Mouse (Mus musculus) lung, postnatal 0 days (tissue): ENCODE data around the gene Vsig10l. TPM values are rescaled to one million over a fixed set of nuclear protein-coding genes. Genes with fewer than 3 reads are reported as not detected.

Source experiments
- ATAC-seq: fragments of 200-750 bp; cut with Nextera tagmentation; 2 replicates; pipeline ENCODE4 v1.8.0; 2017; ENCODE audit warnings: moderate library complexity
- DNase-seq: peaks from one replicate; pipeline ENCODE4 v3.0.0-alpha.2; 2016; ENCODE audit warnings: low spot score
- H3K27ac ChIP-seq: fragments of 300-500 bp; sonication (generic); 2 replicates; pipeline ENCODE4 v1.5.1; 2014; ENCODE audit warnings: antibody characterized with exemption, mild to moderate bottlenecking, low read length, mixed read lengths
- H3K27me3 ChIP-seq: fragments of 300-500 bp; sonication (generic); replicated peaks from 2 replicates; pipeline ENCODE4 v1.6.1; 2014; ENCODE audit warnings: low read length, mixed read lengths; ENCODE audit not compliant: insufficient read depth
- H3K36me3 ChIP-seq: fragments of 300-500 bp; sonication (generic); 2 replicates; pipeline ENCODE4 v1.6.1; 2014; ENCODE audit warnings: low read length, mixed read lengths; ENCODE audit not compliant: insufficient read depth
- H3K4me1 ChIP-seq: fragments of 300-500 bp; sonication (generic); 2 replicates; pipeline ENCODE4 v1.6.1; 2014; ENCODE audit warnings: antibody characterized with exemption, low read depth, low read length, mixed read lengths; ENCODE audit not compliant: insufficient read depth
- H3K4me2 ChIP-seq: fragments of 300-500 bp; sonication (generic); replicated peaks from 2 replicates; pipeline ENCODE4 v1.6.1; 2014; ENCODE audit warnings: low read depth, mild to moderate bottlenecking, low read length, moderate library complexity, mixed read lengths
- H3K4me3 ChIP-seq: fragments of 300-500 bp; sonication (generic); 2 replicates; pipeline ENCODE4 v1.5.1; 2014; ENCODE audit warnings: low read depth, low read length
- H3K9ac ChIP-seq: fragments of 300-500 bp; sonication (generic); replicated peaks from 2 replicates; pipeline ENCODE4 v1.6.1; 2014; ENCODE audit warnings: low read depth, mild to moderate bottlenecking
- H3K9me3 ChIP-seq: fragments of 300-500 bp; sonication (generic); 2 replicates; pipeline ENCODE4 v1.6.1; 2016; ENCODE audit warnings: low read length, mixed read lengths
- CTCF ChIP-seq: IDR thresholded peaks from 2 replicates; pipeline ENCODE4 v1.5.1; 2016; ENCODE audit warnings: antibody characterized with exemption, mild to moderate bottlenecking
- EP300 ChIP-seq: IDR thresholded peaks from 2 replicates; pipeline ENCODE4 v1.6.1; 2016; ENCODE audit warnings: antibody characterized with exemption, mild to moderate bottlenecking, control low read depth
- WGBS: fragments of 180-500 bp; shearing (Covaris S2); extraction: QIAGEN DNeasy Blood & Tissue Kit; methylation state at CpG from one replicate; pipeline ENCODE4 v1.1.7; 2014; 5-methylcytosine and 5-hydroxymethylcytosine counted together
- polyA plus RNA-seq: library from polyadenylated mRNA; unstranded; fragments of >200 nt; fragmentation: Nextera tagmentation; extraction: Ambion mirVana; gene quantifications from 2 replicates; pipeline ENCODE4 v1.2.1, GENCODE M21; 2015

Vsig10l gene
- polyA plus RNA-seq, 1 experiment from 2014 or later: 5.0 TPM

DNA sequence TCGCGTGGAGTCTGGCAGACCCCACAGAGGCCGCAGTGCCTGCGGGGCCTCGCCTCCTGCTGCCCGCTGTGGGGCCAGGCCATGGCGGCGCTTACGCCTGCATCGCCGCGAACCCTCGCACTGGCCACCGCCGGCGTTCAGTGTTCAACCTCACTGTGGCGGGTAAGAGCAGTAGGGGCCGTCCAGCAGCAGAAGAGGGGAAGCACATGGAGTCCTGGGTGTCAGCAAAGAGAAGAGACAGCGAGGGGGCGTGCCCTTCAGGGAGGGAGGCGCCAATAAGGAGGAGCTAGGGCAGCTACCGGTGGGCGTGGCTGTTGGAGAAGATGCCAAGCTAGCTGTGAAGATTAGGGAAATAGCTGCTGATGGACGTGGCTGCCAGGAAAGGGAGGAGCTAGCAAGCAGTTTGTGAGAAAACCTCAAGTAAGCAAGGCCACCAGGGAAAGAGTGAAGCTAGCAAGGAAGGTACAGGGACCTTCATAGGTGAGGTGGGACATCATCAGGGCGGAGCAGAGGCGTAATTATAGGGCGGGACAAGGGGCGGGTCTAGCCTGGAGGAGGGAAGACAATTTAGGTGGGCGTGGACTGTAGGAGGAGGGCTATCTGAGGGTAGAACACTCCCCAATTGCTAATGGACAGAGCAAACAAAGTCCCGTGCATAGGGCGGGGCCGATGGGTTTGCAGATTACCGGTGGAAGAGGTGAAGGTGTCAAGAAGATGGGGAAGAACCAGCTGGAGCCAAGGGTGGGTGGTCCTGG lies 2.6 kb downstream of the Vsig10l start:
- no peaks in the 10 kb centered on the region for H3K9me3 ChIP-seq
- peak overlapping the region; percentile 47 for H3K27ac ChIP-seq
- no peaks in the 10 kb centered on the region for H3K36me3 ChIP-seq
- TF ChIP-seq EP300: no peak
- no peak; the same call in 1 of the 2 replicates for TF ChIP-seq CTCF
- H3K9ac ChIP-seq: peak overlapping the region; percentile 23; the same call in 1 of the 2 replicates
- ATAC-seq (peak; percentile 89), DNase-seq (peak; percentile 98)
- H3K4me2 ChIP-seq: peak overlapping the region; percentile 89
- peaks cover 7% of the 10 kb centered on the region; the same call in 1 of the 2 replicates for H3K4me1 ChIP-seq
- WGBS: under 1% methylated on average over 33 of the region's 33 CpGs
- H3K27me3 ChIP-seq: 0 out of 2 replicates have a peak, but pooled peaks cover 4% of the 10 kb centered on the region
- H3K4me3 ChIP-seq: peak overlapping the region; percentile 57

- peak overlapping the region; percentile 89 for H3K4me2 ChIP-seq
- peaks cover 7% of the 10 kb centered on the region; the same call in 1 of the 2 replicates for H3K4me1 ChIP-seq
- peak overlapping the region; percentile 47 for H3K27ac ChIP-seq
- H3K36me3 ChIP-seq: no peaks in the 10 kb centered on the region
- ATAC-seq: peak; percentile 75
- 1% methylated on average over 32 of the region's 33 CpGs for whole genome bisulfite sequencing
- H3K4me3 ChIP-seq: peak overlapping the region; percentile 57
- no peaks in the 10 kb centered on the region for H3K9me3 ChIP-seq
- DNase-seq: peak; percentile 92
- 0 out of 2 replicates have a peak, but pooled peaks cover 4% of the 10 kb centered on the region for H3K27me3 ChIP-seq
- no peak for TF ChIP-seq EP300
- peak; percentile 97 for TF ChIP-seq CTCF
- peak overlapping the region; percentile 9; the same call in 1 of the 2 replicates for H3K9ac ChIP-seq
Measured at GRCm38 (mm10) chr7:43466099-43466694, 3.2 kb downstream of the Vsig10l start.

DNA sequence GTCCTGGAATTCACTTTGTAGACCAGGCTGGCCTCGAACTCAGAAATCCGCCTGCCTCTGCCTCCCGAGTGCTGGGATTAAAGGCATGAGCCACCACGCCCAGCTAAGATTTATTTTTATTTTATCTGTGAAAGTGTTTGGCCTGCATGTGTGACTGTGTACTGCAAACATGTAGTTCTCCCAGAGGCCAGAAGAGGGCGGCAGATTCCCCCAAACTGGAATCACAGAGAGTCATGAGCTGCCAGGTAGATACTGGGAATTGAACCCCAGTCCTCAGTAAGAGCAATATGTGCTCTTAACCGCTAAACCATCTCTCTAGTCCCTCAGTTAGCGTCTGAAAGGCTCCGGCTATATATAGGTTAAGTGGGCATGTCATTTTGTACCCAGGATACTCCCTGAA lies 7.4 kb downstream of the Vsig10l start:
- no peaks in the 10 kb centered on the region for H3K36me3 ChIP-seq
- DNase-seq: peak; percentile 26
- 40% methylated on average over 8 of the region's 8 CpGs for WGBS
- H3K9me3 ChIP-seq: no peaks in the 10 kb centered on the region
- H3K27me3 ChIP-seq: no peaks in the 10 kb centered on the region
- H3K4me1 ChIP-seq: no peaks in the 10 kb centered on the region
- H3K4me3 ChIP-seq: no peak overlapping the region
- TF ChIP-seq EP300 (no peak), CTCF (peak; percentile 64)
- no peak overlapping the region for H3K9ac ChIP-seq
- H3K27ac ChIP-seq: no peak overlapping the region
- ATAC-seq: no peak
- H3K4me2 ChIP-seq: no peak overlapping the region

- TF ChIP-seq EP300 (no peak), CTCF (peak; percentile 51)
- no peaks in the 10 kb centered on the region for H3K36me3 ChIP-seq
- ATAC-seq: peak; percentile 48
- no peak overlapping the region for H3K9ac ChIP-seq
- WGBS: 10% methylated on average over 22 of the region's 23 CpGs
- no peak overlapping the region for H3K4me3 ChIP-seq
- 0 out of 2 replicates have a peak, but pooled peaks cover 7% of the 10 kb centered on the region for H3K27me3 ChIP-seq
- H3K27ac ChIP-seq: no peak overlapping the region
- no peaks in the 10 kb centered on the region for H3K4me1 ChIP-seq
- no peaks in the 10 kb centered on the region for H3K9me3 ChIP-seq
- peak; percentile 27 for DNase-seq
- H3K4me2 ChIP-seq: no peak overlapping the region
Measured at GRCm38 (mm10) chr7:43475706-43476105, 12.8 kb downstream of the Vsig10l start.

DNA sequence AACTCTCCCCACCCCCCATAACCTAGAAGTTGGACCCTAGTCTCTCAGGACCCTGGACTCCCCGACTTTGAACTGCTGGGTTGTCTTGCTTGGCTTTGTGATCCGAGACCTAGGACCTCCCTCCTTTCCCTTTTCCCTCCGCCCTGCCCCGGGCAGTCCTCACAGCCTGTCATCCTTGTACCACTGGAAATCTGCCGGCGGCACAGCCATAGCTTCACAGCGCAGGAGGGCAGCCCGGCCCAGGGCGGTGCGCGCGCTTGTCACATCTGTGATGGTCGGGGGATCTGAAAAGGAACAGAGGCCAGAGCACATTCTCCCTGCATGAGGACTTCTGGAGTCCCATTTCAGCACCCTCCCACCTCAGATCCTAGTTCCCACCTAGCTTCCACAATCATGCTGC lies 13.4 kb downstream of the Vsig10l start:
- 0 out of 2 replicates have a peak, but pooled peaks cover 7% of the 10 kb centered on the region for H3K27me3 ChIP-seq
- H3K4me3 ChIP-seq: no peak overlapping the region
- no peak for DNase-seq
- H3K36me3 ChIP-seq: no peaks in the 10 kb centered on the region
- TF ChIP-seq EP300: no peak
- TF ChIP-seq CTCF: no peak
- H3K9ac ChIP-seq: no peak overlapping the region
- no peaks in the 10 kb centered on the region for H3K4me1 ChIP-seq
- H3K9me3 ChIP-seq: no peaks in the 10 kb centered on the region
- no peak overlapping the region for H3K27ac ChIP-seq
- no peak overlapping the region for H3K4me2 ChIP-seq
- 8% methylated on average over 13 of the region's 13 CpGs for WGBS
- no peak for ATAC-seq

DNA sequence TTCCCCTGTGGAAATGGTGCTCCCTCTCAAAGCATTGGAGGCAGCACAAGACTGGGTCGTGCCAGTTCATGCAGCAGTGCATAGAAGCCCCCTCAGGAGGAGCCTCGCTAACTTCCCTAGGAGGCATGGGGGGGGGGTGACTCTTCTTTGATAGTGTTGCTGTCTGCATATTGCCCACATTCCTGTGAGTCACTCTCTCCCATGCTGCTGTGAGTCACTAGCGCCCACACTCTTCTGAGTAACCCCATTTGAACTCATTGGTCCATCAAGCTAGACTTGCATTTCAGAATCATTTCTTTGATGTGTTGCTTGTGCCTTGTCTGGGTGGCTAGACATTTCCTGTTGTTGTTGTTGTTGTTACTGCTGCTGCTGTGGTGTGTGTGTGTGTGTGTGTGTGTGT lies 18.2 kb downstream of the Vsig10l start:
- TF ChIP-seq EP300 (no peak), CTCF (no peak)
- no peaks in the 10 kb centered on the region for H3K4me1 ChIP-seq
- no peak overlapping the region for H3K4me3 ChIP-seq
- DNase-seq (no peak), ATAC-seq (no peak)
- no peaks in the 10 kb centered on the region for H3K9me3 ChIP-seq
- no peak overlapping the region for H3K9ac ChIP-seq
- H3K27ac ChIP-seq: no peak overlapping the region
- no peaks in the 10 kb centered on the region for H3K36me3 ChIP-seq
- H3K4me2 ChIP-seq: no peak overlapping the region
- no peaks in the 10 kb centered on the region for H3K27me3 ChIP-seq
- WGBS: 52% methylated on average over 3 of the region's 3 CpGs
